Mouse (Mus musculus) E14TG2a.4 (cell line): ENCODE data around the gene Nav1.
A peak's percentile ranks its signal among the peaks of the same experiment; 100 is the strongest.

Experiments
- H3K27me3 ChIP-seq: 2 replicates; pipeline ENCODE4 v1.6.1; 2014; ENCODE audit warnings: low read length, control low read depth; ENCODE audit not compliant: insufficient read depth
- H3K36me3 ChIP-seq: 2 replicates; pipeline ENCODE4 v1.6.1; 2014; ENCODE audit warnings: low read length, control low read depth; ENCODE audit not compliant: insufficient read depth
- H3K4me1 ChIP-seq: replicated peaks from 2 replicates; pipeline ENCODE4 v1.6.1; 2014; ENCODE audit warnings: low read depth, low read length, control low read depth
- H3K4me3 ChIP-seq: replicated peaks from 2 replicates; pipeline ENCODE4 v1.5.1; 2014; ENCODE audit warnings: mild to moderate bottlenecking, low read length
- H3K9me3 ChIP-seq: 2 replicates; pipeline ENCODE4 v1.6.1; 2014; ENCODE audit warnings: low read length, control low read depth
- CTCF ChIP-seq: conservative IDR thresholded peaks from 2 replicates; pipeline ENCODE4 v1.5.1; 2014; ENCODE audit warnings: low read length
- NANOG ChIP-seq: IDR thresholded peaks from 2 replicates; pipeline ENCODE4 v1.6.1; 2014; ENCODE audit warnings: borderline replicate concordance, low read length, mixed read lengths
- POU5F1 ChIP-seq: IDR thresholded peaks from 2 replicates; pipeline ENCODE4 v1.6.1; 2014; ENCODE audit warnings: low read length, borderline replicate concordance

Nav1 gene

DNA sequence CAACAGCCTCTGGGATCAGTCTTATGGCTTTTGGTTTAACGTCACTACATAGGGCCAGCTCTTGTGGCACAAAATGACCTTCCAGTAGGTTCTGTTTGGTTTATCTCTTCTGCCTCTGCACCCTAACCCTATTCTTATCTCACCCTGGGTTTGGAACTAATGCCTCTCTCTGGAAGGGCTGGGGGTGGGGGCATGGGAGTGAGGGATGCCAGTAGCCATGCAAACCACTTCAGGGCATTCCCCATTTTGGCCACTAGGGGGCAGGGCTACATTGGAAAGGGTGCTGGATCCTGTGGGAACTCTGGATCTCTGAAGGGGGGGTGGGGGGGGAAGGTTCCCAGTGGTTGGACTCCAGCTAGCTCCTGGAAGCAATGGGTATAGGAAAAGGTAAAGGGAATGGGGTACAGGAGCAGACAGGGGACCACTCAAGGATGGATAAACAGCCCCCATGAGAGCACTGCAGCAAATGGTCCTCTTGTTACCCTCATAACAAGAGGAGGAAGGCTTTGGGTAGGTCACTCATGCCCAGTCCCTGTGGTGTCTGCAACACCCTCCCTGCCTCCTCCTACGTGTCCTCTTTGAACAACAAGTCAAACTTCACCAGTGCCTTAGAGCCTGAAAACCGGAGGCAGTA is 145.9 kb downstream of the Nav1 start:
- Histone ChIP-seq H3K4me3 (no peak overlapping the region), H3K36me3 (peaks cover 74% of the 10 kb centered on the region), H3K9me3 (no peaks in the 10 kb centered on the region), H3K4me1 (peaks cover 34% of the 10 kb centered on the region), H3K27me3 (peaks cover 2% of the 10 kb centered on the region; the same call in 1 of the 2 replicates)
- TF ChIP-seq POU5F1: no peak
- TF ChIP-seq CTCF: peak; percentile 41

DNA sequence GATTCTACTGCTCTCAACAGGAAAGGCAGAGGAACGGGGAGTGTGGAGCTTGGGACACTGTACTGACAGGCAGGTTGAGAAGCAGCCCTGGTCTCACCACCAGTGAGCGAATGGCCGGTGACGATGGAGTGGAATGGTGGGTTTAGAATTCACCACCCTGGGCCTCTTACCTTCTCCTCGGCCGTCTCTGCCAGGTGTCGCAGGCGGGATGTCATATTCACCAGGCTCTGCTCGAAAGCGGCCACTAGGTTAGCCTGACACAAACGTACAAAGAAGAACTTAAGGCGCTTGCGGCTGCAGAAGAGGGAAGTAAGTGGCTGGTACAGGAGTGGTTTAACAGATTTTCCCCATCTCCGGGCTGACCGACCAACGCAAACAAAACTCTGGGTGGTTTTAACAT is 146.6 kb downstream of the Nav1 start:
- TF ChIP-seq POU5F1: no peak
- Histone ChIP-seq H3K27me3 (peaks cover 2% of the 10 kb centered on the region; the same call in 1 of the 2 replicates), H3K9me3 (no peaks in the 10 kb centered on the region), H3K36me3 (peaks cover 76% of the 10 kb centered on the region), H3K4me1 (peaks cover 27% of the 10 kb centered on the region), H3K4me3 (no peak overlapping the region)

DNA sequence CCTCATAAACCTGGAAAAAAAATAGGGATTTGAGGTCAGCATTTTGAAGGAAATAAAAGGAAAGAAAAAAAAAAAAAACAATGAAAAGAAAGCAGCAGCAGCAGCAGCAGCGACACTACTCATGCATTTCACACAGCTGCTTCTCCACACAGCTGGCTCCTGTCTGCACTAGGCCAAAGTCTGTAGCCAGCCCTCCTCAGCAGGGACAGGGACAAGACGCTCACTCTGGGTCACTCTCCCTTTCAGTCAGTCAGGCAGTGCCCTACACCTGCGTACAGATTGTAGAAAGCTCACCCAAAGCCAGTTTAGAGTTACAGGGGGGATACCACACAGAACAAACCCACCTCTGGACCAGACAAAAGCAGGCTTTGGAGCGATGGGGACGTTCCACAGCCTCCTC is 149.2 kb downstream of the Nav1 start:
- H3K4me1 ChIP-seq: peaks cover 16% of the 10 kb centered on the region
- H3K27me3 ChIP-seq: no peaks in the 10 kb centered on the region; the same call in 1 of the 2 replicates
- no peak for TF ChIP-seq CTCF
- no peak for TF ChIP-seq NANOG
- no peak for TF ChIP-seq POU5F1
- H3K4me3 ChIP-seq: no peak overlapping the region
- H3K9me3 ChIP-seq: no peaks in the 10 kb centered on the region
- peaks cover 74% of the 10 kb centered on the region for H3K36me3 ChIP-seq

DNA sequence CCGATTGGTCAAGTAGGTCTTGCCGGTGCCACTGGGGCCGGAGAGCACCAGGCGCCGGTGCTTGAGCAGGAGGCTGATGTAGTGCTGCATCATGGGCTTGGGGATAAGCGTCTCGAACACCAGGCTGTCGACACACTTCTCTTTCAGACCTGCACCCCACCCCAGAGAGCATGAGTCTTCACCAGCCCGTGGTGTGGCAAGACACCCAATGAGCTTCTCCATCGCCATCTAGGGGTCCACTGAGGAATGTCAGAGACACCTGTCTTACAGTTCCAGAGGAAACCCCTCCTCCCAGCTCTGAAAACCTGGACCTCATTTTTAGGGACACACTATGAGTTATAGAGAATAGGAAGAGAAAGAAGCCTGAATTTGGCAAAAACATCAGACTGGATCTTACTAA is 154.8 kb downstream of the Nav1 start:
- 0 out of 2 replicates have a peak overlapping the region, but pooled peaks have one; percentile 37 for H3K4me3 ChIP-seq
- H3K9me3 ChIP-seq: no peaks in the 10 kb centered on the region
- H3K27me3 ChIP-seq: no peaks in the 10 kb centered on the region
- peak; percentile 39 for TF ChIP-seq CTCF
- TF ChIP-seq POU5F1: no peak
- TF ChIP-seq NANOG: no peak
- H3K36me3 ChIP-seq: peaks cover 74% of the 10 kb centered on the region
- H3K4me1 ChIP-seq: peaks cover 8% of the 10 kb centered on the region

DNA sequence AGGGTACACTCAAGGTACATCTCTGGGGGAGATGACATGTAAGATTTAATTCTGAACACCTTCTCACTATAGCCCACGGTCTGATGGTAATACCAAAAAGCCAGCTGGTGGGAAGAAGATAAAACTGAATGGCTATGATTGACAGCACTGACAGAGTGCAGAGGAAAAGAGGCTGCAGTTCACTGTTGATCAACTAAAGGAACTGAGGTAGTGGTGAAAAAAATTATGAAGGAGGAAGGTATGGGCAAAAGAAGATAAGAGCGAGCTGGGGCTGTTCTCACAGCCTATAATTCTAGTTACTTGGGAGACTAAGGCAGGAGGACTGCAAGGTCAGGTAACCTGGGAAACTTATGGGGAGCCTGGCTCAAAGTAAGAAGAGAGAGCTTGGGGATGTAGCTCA is 155.7 kb downstream of the Nav1 start:
- Histone ChIP-seq H3K27me3 (no peaks in the 10 kb centered on the region), H3K9me3 (no peaks in the 10 kb centered on the region), H3K4me3 (no peak overlapping the region), H3K4me1 (peaks cover 8% of the 10 kb centered on the region), H3K36me3 (peaks cover 66% of the 10 kb centered on the region)
- TF ChIP-seq POU5F1: no peak
- no peak for TF ChIP-seq NANOG
- no peak for TF ChIP-seq CTCF

DNA sequence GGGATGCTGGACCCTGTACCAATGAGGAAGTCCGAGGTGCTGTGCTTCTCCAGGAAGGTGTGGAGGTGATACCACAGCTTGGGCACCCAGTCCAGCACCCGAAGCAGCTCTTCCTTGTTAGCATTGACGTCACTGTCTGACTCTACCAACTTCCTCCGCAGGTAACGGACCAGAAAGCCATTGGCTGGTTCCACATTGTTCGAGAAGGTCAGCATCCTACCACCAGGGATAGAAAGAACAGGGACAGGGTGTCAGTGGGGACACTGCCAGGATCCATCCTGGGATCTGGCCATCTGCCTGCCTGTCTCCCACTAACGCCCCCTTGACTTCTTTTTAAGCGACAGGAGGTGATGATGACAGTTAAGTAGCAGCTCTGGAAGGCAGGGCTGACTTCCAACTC is 157.2 kb downstream of the Nav1 start:
- Histone ChIP-seq H3K36me3 (peaks cover 52% of the 10 kb centered on the region), H3K27me3 (no peaks in the 10 kb centered on the region), H3K4me1 (peaks cover 8% of the 10 kb centered on the region), H3K9me3 (no peaks in the 10 kb centered on the region), H3K4me3 (no peak overlapping the region)
- TF ChIP-seq NANOG: no peak
- TF ChIP-seq CTCF: no peak
- TF ChIP-seq POU5F1: no peak

DNA sequence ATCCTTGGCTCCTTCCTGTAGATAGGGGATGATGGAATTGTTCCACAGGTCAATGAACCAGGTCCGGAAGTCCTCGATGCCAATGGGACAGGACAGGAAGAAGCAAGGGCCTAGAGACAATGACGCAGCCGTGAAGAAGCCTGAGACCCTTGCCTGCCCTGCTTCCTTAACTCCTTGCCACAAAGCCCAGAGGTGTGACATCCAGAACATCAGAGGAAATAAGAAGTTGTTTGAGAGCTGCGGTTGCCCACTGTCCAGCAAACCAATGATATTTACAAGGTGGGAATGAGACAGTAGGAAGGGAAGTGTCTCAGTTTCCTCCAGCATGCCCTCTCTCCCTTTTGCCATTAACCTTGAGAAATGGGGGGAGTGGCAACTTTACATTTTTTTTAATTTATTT is 158.2 kb downstream of the Nav1 start:
- Histone ChIP-seq H3K4me3 (no peak overlapping the region), H3K27me3 (no peaks in the 10 kb centered on the region), H3K4me1 (peaks cover 8% of the 10 kb centered on the region), H3K9me3 (no peaks in the 10 kb centered on the region), H3K36me3 (peaks cover 42% of the 10 kb centered on the region)
- TF ChIP-seq CTCF (no peak), POU5F1 (no peak)

DNA sequence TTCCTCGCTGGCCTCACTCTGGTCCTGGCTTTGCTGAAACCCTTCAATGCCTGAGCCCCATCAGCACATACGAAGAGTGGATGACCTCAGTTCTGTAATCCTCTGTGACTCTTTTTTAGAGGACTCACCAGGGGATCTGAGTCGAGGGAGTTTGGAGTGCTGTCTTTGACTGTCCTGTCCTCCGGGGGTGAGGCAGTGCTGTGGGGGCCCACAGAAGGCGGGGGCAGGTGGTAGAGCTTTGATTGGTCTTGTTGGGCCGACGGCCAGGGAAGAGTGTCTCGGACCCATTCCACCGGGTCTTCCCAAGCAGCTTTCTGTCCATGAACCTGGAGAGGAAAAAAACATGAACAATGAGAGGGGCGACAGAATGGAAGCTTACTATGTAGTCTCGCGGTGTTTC is 163.6 kb downstream of the Nav1 start:
- Histone ChIP-seq H3K36me3 (peaks cover 30% of the 10 kb centered on the region), H3K4me1 (no peaks in the 10 kb centered on the region), H3K9me3 (no peaks in the 10 kb centered on the region), H3K27me3 (no peaks in the 10 kb centered on the region), H3K4me3 (no peak overlapping the region)
- TF ChIP-seq CTCF (no peak), NANOG (no peak), POU5F1 (no peak)

DNA sequence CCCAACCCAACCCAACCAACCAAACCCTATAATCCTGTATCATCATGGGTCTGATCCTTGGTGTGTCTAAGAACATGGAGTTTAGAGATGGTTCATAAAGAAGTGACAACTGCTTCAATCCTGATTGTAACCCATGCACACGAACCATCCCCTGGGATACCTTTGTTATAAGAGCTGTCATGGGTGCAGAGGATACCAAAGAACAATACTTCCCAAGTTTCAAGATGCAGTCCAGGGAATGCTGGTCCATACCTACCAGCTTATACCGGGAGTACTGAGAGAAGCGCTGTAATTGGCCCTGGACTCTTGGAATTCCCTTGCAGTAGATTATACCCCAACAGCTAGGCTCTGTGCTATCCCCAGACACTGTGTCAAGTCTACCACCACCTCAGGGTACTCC is 165.2 kb downstream of the Nav1 start:
- Histone ChIP-seq H3K4me3 (no peak overlapping the region), H3K4me1 (no peaks in the 10 kb centered on the region), H3K9me3 (no peaks in the 10 kb centered on the region), H3K27me3 (no peaks in the 10 kb centered on the region), H3K36me3 (peaks cover 29% of the 10 kb centered on the region)
- TF ChIP-seq NANOG (no peak), POU5F1 (no peak), CTCF (no peak)
